Mouse (Mus musculus) heart, embryonic 11.5 days (tissue): Measurements from ENCODE around the gene Lurap1. TPM values are rescaled to one million over a fixed set of nuclear protein-coding genes. Genes with fewer than 3 reads are reported as not detected.

Experiments
- ATAC-seq: fragments of 200-750 bp; cut with Nextera tagmentation; replicated peaks from 2 replicates; pipeline ENCODE4 v1.8.0; 2017; ENCODE audit warnings: moderate library complexity; ENCODE audit not compliant: insufficient number of reproducible peaks, low FRiP score, low TSS enrichment
- H3K27ac ChIP-seq: fragments of 300-500 bp; sonication (generic); 2 replicates; pipeline ENCODE4 v1.5.1; 2014; ENCODE audit warnings: mild to moderate bottlenecking, low read depth, low read length
- H3K27me3 ChIP-seq: fragments of 300-500 bp; sonication (generic); 2 replicates; pipeline ENCODE4 v1.6.1; 2014; ENCODE audit warnings: mild to moderate bottlenecking, low read length, mixed read lengths; ENCODE audit not compliant: control insufficient read depth, insufficient read depth
- H3K36me3 ChIP-seq: fragments of 300-500 bp; sonication (generic); 2 replicates; pipeline ENCODE4 v1.6.1; 2014; ENCODE audit warnings: mild to moderate bottlenecking, low read length, moderate library complexity, mixed read lengths; ENCODE audit not compliant: control insufficient read depth, insufficient read depth
- H3K4me1 ChIP-seq: fragments of 300-500 bp; sonication (generic); 2 replicates; pipeline ENCODE4 v1.6.1; 2014; ENCODE audit warnings: low read length; ENCODE audit not compliant: control insufficient read depth, insufficient read depth
- H3K4me2 ChIP-seq: fragments of 300-500 bp; sonication (generic); 2 replicates; pipeline ENCODE4 v1.6.1; 2014; ENCODE audit warnings: mild to moderate bottlenecking, moderate library complexity
- H3K4me3 ChIP-seq: fragments of 300-500 bp; sonication (generic); 2 replicates; pipeline ENCODE4 v1.5.1; 2014; ENCODE audit warnings: low read depth, low read length
- H3K9ac ChIP-seq: fragments of 300-500 bp; sonication (generic); 2 replicates; pipeline ENCODE4 v1.6.1; 2014; ENCODE audit warnings: mild to moderate bottlenecking, low read depth, low read length, moderate library complexity
- H3K9me3 ChIP-seq: fragments of 300-500 bp; sonication (generic); replicated peaks from 2 replicates; pipeline ENCODE4 v1.6.1; 2016; ENCODE audit warnings: low read length; ENCODE audit not compliant: control insufficient read depth
- WGBS: fragments of 180-500 bp; shearing (Covaris S2); extraction: QIAGEN DNeasy Blood & Tissue Kit; methylation state at CpG from one replicate; pipeline ENCODE4 v1.1.7; 2014; ENCODE audit not compliant: insufficient replicate concordance; 5-methylcytosine and 5-hydroxymethylcytosine counted together
- polyA plus RNA-seq: library from polyadenylated mRNA; unstranded; fragments of >200 nt; fragmentation: Nextera tagmentation; extraction: Ambion mirVana; gene quantifications from 2 replicates; pipeline ENCODE4 v1.2.1, GENCODE M21; 2014

Gene Lurap1
- polyA plus RNA-seq, 1 experiment from 2014 or later, result 2.3 TPM

DNA sequence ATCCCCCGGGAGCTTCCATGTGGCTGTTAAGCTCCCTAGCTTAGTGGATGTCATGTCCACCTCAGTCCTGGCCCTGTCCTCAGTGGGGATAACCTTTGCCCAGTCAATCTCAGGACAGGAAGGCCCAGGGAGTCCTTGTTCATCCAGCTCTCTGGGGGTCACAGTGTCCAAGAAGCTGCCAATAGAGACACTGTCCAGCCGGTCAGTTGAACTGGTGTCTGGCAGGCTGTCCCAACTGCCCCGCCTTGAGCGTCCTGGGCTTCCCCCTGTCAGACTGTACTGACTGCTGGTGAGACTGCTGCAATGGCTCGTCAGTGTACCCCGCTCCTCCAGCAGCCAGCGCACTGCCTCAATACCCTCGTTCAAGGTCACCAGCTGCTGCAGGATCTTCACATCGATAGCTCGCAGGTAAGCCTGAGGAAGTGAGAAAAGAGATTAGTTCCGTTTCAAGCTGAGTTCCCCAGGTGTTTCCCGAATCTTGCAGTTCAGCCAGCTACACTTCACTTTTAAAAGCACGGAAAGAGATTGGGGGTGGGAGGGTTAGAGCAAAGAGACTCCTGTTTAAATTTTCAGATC lies 13.6 kb downstream of the Lurap1 start:
- Histone ChIP-seq H3K27ac (no peak overlapping the region), H3K36me3 (no peaks in the 10 kb centered on the region), H3K4me2 (no peak overlapping the region), H3K27me3 (no peaks in the 10 kb centered on the region), H3K4me3 (no peak overlapping the region), H3K4me1 (no peaks in the 10 kb centered on the region; the same call in 1 of the 2 replicates), H3K9ac (peak overlapping the region; percentile 16; the same call in 1 of the 2 replicates), H3K9me3 (no peaks in the 10 kb centered on the region)
- no peak for ATAC-seq
- 33% methylated on average over 13 of the region's 13 CpGs for WGBS

- no peaks in the 10 kb centered on the region for H3K4me1 ChIP-seq
- no peak for ATAC-seq
- no peak overlapping the region for H3K4me3 ChIP-seq
- no peak overlapping the region for H3K4me2 ChIP-seq
- no peaks in the 10 kb centered on the region for H3K9me3 ChIP-seq
- H3K27me3 ChIP-seq, result no peaks in the 10 kb centered on the region
- H3K9ac ChIP-seq, result no peak overlapping the region
- no peak overlapping the region for H3K27ac ChIP-seq
- no peaks in the 10 kb centered on the region for H3K36me3 ChIP-seq
- 38% methylated on average over 2 of the region's 2 CpGs for WGBS
These were observed 16.1 kb downstream of the Lurap1 start for GRCm38 (mm10) chr4:116134990-116135389.

DNA sequence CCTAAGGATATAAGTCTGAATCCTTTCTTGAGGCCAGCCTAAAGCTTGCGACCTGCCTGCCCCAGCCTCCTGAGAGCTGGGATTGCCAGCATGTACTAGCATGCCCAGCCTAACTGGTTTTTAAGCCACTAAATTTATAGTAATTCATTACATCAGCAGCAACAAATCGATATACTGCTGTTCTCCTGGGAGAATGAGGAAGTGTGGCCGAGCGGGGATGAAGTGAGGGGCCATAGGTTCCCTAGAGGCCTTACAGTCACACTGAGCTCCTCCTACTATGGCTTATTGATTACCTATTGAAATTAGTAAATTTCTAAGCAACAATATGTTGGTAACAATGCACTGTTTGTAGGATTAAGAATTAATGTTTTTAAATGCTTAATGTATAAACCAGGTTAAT lies 18.0 kb downstream of the Lurap1 start:
- Histone ChIP-seq H3K27ac (no peak overlapping the region), H3K4me1 (no peaks in the 10 kb centered on the region), H3K36me3 (no peaks in the 10 kb centered on the region), H3K9me3 (no peaks in the 10 kb centered on the region), H3K4me3 (no peak overlapping the region), H3K4me2 (no peak overlapping the region), H3K9ac (no peak overlapping the region), H3K27me3 (no peaks in the 10 kb centered on the region)
- WGBS, result 83% methylated on average over 4 of the region's 4 CpGs
- ATAC-seq, result no peak

GRCm38 (mm10) chr4:116127956-116128355 lies 23.2 kb downstream of the Lurap1 start:
- Histone ChIP-seq H3K36me3 (no peaks in the 10 kb centered on the region), H3K27me3 (no peaks in the 10 kb centered on the region), H3K4me2 (no peak overlapping the region), H3K9ac (no peak overlapping the region), H3K4me3 (no peak overlapping the region), H3K9me3 (no peaks in the 10 kb centered on the region), H3K4me1 (0 out of 2 replicates have a peak, but pooled peaks cover 3% of the 10 kb centered on the region), H3K27ac (no peak overlapping the region)
- WGBS, result 76% methylated on average over 6 of the region's 6 CpGs
- ATAC-seq, result no peak

DNA sequence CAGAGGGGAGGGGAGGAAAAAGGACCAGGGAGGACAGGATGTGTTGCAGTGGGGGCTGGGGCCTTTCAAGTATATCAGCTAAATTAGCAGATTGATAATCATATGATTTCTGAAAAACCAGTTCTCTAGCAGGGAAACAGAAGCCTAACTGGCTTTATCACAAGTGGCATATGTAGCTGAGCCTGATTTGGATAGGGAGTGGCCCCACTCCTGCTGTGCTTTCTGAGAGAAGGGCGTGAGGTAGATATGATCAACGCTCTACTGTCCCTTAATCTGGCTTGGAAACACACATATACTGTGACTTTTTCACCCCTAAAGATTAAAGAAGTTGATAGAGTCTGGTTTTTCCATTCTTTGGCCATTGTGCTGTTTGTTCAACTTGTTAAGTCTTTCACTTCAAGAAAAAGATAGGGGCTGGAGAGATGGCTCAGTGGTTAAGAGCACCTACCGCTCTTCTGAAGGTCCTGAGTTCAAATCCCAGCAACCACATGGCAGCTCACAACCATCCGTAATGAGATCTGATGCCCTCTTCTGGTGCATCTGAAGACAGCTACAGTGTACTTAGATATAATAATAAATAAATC lies 25.2 kb downstream of the Lurap1 start:
- no peak for ATAC-seq

GRCm38 (mm10) chr4:116123602-116124519 lies 27.3 kb downstream of the Lurap1 start, which contains the start of the genes Rad54l and Pomgnt1:
Gene Rad54l, minus strand, starts transcription at chr4:116123690.
Gene Pomgnt1, plus strand, starts transcription at chr4:116123840.
- 8% methylated on average over 24 of the region's 24 CpGs for WGBS
- ATAC-seq, result peak; percentile 92
- H3K27ac ChIP-seq, result peak within 1 kb of the TSS; percentile 71; the same call in 1 of the 2 replicates
- peak within 1 kb of the TSS; percentile 80 for H3K4me2 ChIP-seq
- H3K4me1 ChIP-seq, result 0 out of 2 replicates have a peak, but pooled peaks cover 5% of the 10 kb centered on the region
- peak within 1 kb of the TSS; percentile 65 for H3K4me3 ChIP-seq
- H3K36me3 ChIP-seq, result no peaks in the 10 kb centered on the region
- peak within 1 kb of the TSS; percentile 71 for H3K9ac ChIP-seq
- H3K9me3 ChIP-seq, result no peaks in the 10 kb centered on the region
- no peaks in the 10 kb centered on the region for H3K27me3 ChIP-seq

More for the DNA sequence above, 25.2 kb downstream of the Lurap1 start:
- H3K4me1 ChIP-seq, result 0 out of 2 replicates have a peak, but pooled peaks cover 5% of the 10 kb centered on the region
- H3K27me3 ChIP-seq, result no peaks in the 10 kb centered on the region
- no peak overlapping the region for H3K4me3 ChIP-seq
- no peak overlapping the region for H3K4me2 ChIP-seq
- H3K27ac ChIP-seq, result no peak overlapping the region
- WGBS, result 83% methylated on average over 4 of the region's 4 CpGs
- H3K36me3 ChIP-seq, result no peaks in the 10 kb centered on the region
- no peak overlapping the region for H3K9ac ChIP-seq
- H3K9me3 ChIP-seq, result no peaks in the 10 kb centered on the region

GRCm38 (mm10) chr4:116122762-116123161 lies 28.4 kb downstream of the Lurap1 start:
- 0% methylated on average over 1 of the region's 1 CpGs for WGBS
- ATAC-seq, result no peak
- H3K27ac ChIP-seq, result no peak overlapping the region

DNA sequence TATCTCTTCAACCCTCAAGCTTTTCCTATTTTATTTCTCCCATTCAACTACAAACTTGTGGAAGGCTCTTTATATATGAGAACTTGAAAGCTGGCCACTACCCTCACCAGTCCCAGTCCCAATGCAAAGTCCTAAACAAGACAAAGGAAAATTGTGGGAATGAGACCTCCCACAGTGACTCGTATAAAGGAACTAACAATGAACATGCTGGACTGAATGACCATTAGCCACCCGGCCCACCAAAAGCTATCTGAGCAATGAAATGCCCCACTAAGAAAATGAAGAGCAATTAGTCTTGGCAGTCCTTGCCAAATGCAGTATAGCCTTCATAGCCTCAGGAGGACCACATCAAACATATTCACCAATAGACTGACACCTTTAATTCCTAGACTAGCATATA lies 39.7 kb downstream of the Lurap1 start:
- Histone ChIP-seq H3K36me3 (no peaks in the 10 kb centered on the region; the same call in 1 of the 2 replicates), H3K9me3 (no peaks in the 10 kb centered on the region), H3K4me3 (no peak overlapping the region), H3K27ac (no peak overlapping the region), H3K4me1 (no peaks in the 10 kb centered on the region), H3K9ac (no peak overlapping the region), H3K27me3 (no peaks in the 10 kb centered on the region), H3K4me2 (no peak overlapping the region)
- WGBS, result 83% methylated on average over 2 of the region's 2 CpGs
- no peak for ATAC-seq

More at GRCm38 (mm10) chr4:116122762-116123161, 28.4 kb downstream of the Lurap1 start:
- no peaks in the 10 kb centered on the region for H3K9me3 ChIP-seq
- peak overlapping the region; percentile 80 for H3K4me2 ChIP-seq
- H3K4me1 ChIP-seq, result 0 out of 2 replicates have a peak, but pooled peaks cover 5% of the 10 kb centered on the region
- no peaks in the 10 kb centered on the region for H3K36me3 ChIP-seq
- H3K4me3 ChIP-seq, result peak overlapping the region; percentile 65
- H3K27me3 ChIP-seq, result no peaks in the 10 kb centered on the region
- H3K9ac ChIP-seq, result peak overlapping the region; percentile 70
